Mouse (Mus musculus) ES-Bruce4 (cell line): ENCODE measurements at regions not wholly inside any gene's neighbourhood (a gene's known extent, or its start where the extent isn't known, plus 50 kb on each side); places are given as distances from the start of the nearest gene placed in this dataset.
"Not testable (repeated sequence)": the region's sequence is repeated elsewhere in the genome, so short reads cannot be mapped to it uniquely, and the experiment has no call there.

Experiments used
- H3K27ac ChIP-seq: 2 replicates; pipeline ENCODE4 v1.5.1; 2012; ENCODE audit warnings: low read length, inconsistent platforms; ENCODE audit not compliant: insufficient read depth
- H3K27me3 ChIP-seq: 2 replicates; pipeline ENCODE4 v1.6.1; 2012; ENCODE audit warnings: mild to moderate bottlenecking, low read length, inconsistent platforms; ENCODE audit not compliant: control insufficient read depth, poor library complexity, insufficient read depth, severe bottlenecking
- H3K36me3 ChIP-seq: 2 replicates; pipeline ENCODE4 v1.6.1; 2012; ENCODE audit warnings: inconsistent platforms, mild to moderate bottlenecking, low read length, moderate library complexity; ENCODE audit not compliant: control insufficient read depth, poor library complexity, insufficient read depth, severe bottlenecking
- H3K4me1 ChIP-seq: one replicate; pipeline ENCODE4 v1.8.1; 2011; ENCODE audit warnings: low read length; ENCODE audit not compliant: control insufficient read depth, insufficient read depth
- H3K4me3 ChIP-seq: 2 replicates; pipeline ENCODE4 v1.5.1; 2011; ENCODE audit warnings: low read depth, mild to moderate bottlenecking, low read length
- H3K9ac ChIP-seq: 2 replicates; pipeline ENCODE4 v1.6.1; 2012; ENCODE audit warnings: low read depth, mild to moderate bottlenecking, inconsistent platforms; ENCODE audit not compliant: poor library complexity, severe bottlenecking
- H3K9me3 ChIP-seq: replicated peaks from 2 replicates; pipeline ENCODE4 v1.6.1; 2012; ENCODE audit warnings: mild to moderate bottlenecking, low read length, inconsistent platforms; ENCODE audit not compliant: control insufficient read depth, poor library complexity, insufficient read depth, severe bottlenecking
- CTCF ChIP-seq: IDR thresholded peaks from one replicate; pipeline ENCODE4 v1.8.1; 2011; ENCODE audit warnings: low read depth, low read length
- EP300 ChIP-seq: IDR thresholded peaks from 2 replicates; pipeline ENCODE4 v1.6.1; 2011; ENCODE audit warnings: low read depth, low read length; ENCODE audit not compliant: insufficient read depth
- POLR2A ChIP-seq: IDR thresholded peaks from one replicate; pipeline ENCODE4 v1.8.1; 2011; ENCODE audit warnings: low read length; ENCODE audit not compliant: insufficient read depth

GRCm38 (mm10) chr17:27290311-27290710, 86.0 kb upstream of the Lemd2 start:
- TF ChIP-seq POLR2A: no peak
- TF ChIP-seq CTCF: no peak
- no peak for TF ChIP-seq EP300
- Histone ChIP-seq H3K9ac (no peak overlapping the region), H3K4me1 (no peaks in the 10 kb centered on the region), H3K27me3 (no peaks in the 10 kb centered on the region), H3K9me3 (peaks cover 21% of the 10 kb centered on the region), H3K4me3 (no peak overlapping the region), H3K27ac (no peak overlapping the region), H3K36me3 (no peaks in the 10 kb centered on the region)

DNA sequence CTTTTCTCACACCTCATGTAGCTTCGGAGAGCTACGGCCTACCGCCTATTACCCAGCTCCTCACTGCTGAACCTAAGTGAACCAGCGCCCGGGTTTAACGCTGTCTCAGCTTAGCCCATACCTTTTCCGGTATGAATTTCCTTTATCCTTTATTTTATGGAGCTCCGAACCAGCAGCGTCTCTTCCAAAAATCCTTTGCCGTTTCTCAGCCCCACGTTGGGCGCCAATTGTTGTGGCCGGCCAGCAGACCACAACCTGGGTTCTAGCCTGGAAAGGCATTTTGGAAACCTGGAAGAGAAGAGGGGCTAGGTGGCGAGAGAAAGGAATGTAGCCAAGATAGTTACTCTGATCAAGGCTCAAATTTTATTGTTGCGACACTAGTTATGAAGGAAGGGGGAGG, 85.5 kb upstream of the Lemd2 start:
- not testable (repeated sequence) for H3K4me3 ChIP-seq, H3K9ac ChIP-seq, H3K27me3 ChIP-seq, H3K27ac ChIP-seq, H3K36me3 ChIP-seq, H3K4me1 ChIP-seq
- peaks cover 21% of the 10 kb centered on the region for H3K9me3 ChIP-seq

- H3K9ac ChIP-seq, H3K4me1 ChIP-seq, H3K27me3 ChIP-seq, H3K4me3 ChIP-seq, H3K36me3 ChIP-seq, H3K27ac ChIP-seq: not testable (repeated sequence)
- peaks cover 21% of the 10 kb centered on the region for H3K9me3 ChIP-seq
Measured at GRCm38 (mm10) chr17:27287986-27288385, 83.7 kb upstream of the Lemd2 start.

- no peak for TF ChIP-seq EP300
- no peak for TF ChIP-seq POLR2A
- TF ChIP-seq CTCF: no peak
- Histone ChIP-seq H3K4me3 (no peak overlapping the region), H3K9me3 (peaks cover 27% of the 10 kb centered on the region)
Measured at GRCm38 (mm10) chr17:27281241-27281640, 77.0 kb upstream of the Lemd2 start.

DNA sequence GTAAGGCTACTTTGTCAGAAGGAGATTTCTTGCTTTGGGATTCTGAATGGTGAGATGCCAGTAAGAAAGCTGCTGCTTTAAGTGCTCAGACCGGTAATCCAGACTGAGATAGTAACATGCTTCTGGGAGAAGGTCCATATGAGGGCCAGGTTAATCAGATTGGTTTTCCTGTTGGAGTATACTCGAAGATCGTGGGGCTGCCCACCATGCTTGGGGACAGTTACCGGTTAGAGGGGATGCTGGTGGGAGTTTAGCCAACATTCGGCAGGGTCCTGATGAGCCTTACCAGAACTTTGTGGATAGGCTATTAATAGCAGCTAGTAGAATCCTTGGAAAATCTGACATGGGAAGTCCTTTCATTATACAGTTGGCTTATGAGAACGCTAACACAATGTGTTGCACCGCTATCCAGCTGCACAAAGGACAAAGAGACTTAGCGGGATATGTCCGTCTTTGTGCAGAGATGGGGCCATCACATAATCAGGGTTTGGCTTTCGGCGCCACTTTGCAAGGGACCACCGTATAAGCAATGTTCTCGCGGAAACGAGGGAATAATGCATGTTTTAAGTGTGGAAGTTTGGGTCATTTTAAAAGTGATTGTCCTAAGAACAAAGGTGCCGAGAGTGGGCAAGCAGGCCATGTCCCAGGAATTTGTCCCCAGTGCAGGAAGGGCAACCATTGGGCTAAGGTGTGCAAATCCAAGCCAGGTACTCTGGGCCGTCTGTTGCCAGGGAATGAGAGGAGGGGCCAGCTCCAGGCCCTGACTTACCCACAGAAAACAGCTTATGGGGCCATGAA, 75.4 kb upstream of the Lemd2 start:
- not testable (repeated sequence) for H3K27ac ChIP-seq, H3K4me1 ChIP-seq, H3K4me3 ChIP-seq, H3K9ac ChIP-seq, H3K36me3 ChIP-seq, H3K27me3 ChIP-seq
- H3K9me3 ChIP-seq: peaks cover 39% of the 10 kb centered on the region

More at GRCm38 (mm10) chr17:27281241-27281640, 77.0 kb upstream of the Lemd2 start:
- Histone ChIP-seq H3K36me3 (no peaks in the 10 kb centered on the region), H3K9ac (no peak overlapping the region), H3K4me1 (no peaks in the 10 kb centered on the region), H3K27ac (no peak overlapping the region), H3K27me3 (no peaks in the 10 kb centered on the region)

- not testable (repeated sequence) for H3K27ac ChIP-seq, H3K9ac ChIP-seq, H3K4me3 ChIP-seq, H3K27me3 ChIP-seq, H3K4me1 ChIP-seq, H3K36me3 ChIP-seq
- peaks cover 46% of the 10 kb centered on the region for H3K9me3 ChIP-seq
Measured at GRCm38 (mm10) chr17:27277786-27278185, 73.5 kb upstream of the Lemd2 start.

DNA sequence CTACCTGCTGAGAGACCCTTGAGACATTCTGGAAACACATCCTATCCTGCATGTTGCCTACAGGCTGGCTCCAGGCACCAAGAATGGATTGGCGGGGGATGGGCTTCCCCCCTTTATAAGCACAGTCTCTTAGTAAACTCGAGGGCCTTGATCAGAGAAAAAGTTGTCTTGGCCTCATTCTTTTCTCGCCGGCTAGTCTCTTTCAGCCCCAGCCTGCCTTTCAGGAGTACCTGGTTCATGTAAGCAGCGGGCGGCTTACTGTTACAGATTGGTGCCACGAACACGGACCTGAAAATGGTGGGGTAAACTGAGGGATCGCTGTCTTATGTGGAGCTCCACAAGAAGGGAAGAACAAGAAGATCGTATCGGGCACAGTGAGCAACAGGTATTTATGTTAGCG, 67.5 kb upstream of the Lemd2 start:
- not testable (repeated sequence) for H3K4me1 ChIP-seq, H3K4me3 ChIP-seq, H3K27ac ChIP-seq, H3K36me3 ChIP-seq, H3K27me3 ChIP-seq, H3K9ac ChIP-seq
- peaks cover 38% of the 10 kb centered on the region for H3K9me3 ChIP-seq

DNA sequence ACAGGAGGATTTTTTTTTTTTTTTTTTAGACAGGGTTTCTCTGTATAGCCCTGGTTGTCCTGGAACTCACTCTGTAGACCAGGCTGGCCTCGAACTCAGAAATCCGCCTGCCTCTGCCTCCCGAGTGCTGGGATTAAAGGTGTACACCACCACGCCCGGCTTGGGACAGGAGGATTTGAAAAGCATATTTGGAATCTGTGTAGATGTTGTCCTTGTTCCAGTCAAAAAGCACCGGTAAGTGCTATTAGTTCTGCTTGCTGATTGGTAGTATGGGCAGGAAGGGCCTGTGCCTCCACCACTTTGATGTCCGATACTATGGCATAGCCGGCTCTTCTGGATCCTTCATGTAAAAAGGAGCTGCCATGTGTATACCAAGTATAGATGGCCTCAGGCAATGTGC, 66.5 kb upstream of the Lemd2 start:
- H3K4me3 ChIP-seq, H3K4me1 ChIP-seq, H3K9ac ChIP-seq, H3K27ac ChIP-seq, H3K27me3 ChIP-seq, H3K36me3 ChIP-seq: not testable (repeated sequence)
- H3K9me3 ChIP-seq: peaks cover 30% of the 10 kb centered on the region

GRCm38 (mm10) chr17:27264607-27265006, 60.3 kb upstream of the Lemd2 start:
- not testable (repeated sequence) for H3K4me1 ChIP-seq, H3K36me3 ChIP-seq, H3K27me3 ChIP-seq, H3K9ac ChIP-seq, H3K27ac ChIP-seq, H3K4me3 ChIP-seq
- peaks cover 14% of the 10 kb centered on the region for H3K9me3 ChIP-seq
